Mouse (Mus musculus) midbrain, embryonic 14.5 days (tissue): ENCODE results near the gene Eif2ak4. TPM values are rescaled to one million over a fixed set of nuclear protein-coding genes. Genes with fewer than 3 reads are reported as not detected.

ENCODE experiments used
- ATAC-seq: fragments of 200-750 bp; cut with Nextera tagmentation; 2 replicates; pipeline ENCODE4 v1.8.0; 2017; ENCODE audit warnings: moderate number of reproducible peaks, moderate library complexity; ENCODE audit not compliant: low FRiP score, low TSS enrichment
- DNase-seq: peaks from one replicate; pipeline ENCODE4 v3.0.0-alpha.2; 2015
- H3K27ac ChIP-seq: fragments of 300-500 bp; sonication (generic); replicated peaks from 2 replicates; pipeline ENCODE4 v1.5.1; 2014; ENCODE audit warnings: mild to moderate bottlenecking, low read depth, low read length, moderate library complexity
- H3K27me3 ChIP-seq: fragments of 300-500 bp; sonication (generic); 2 replicates; pipeline ENCODE4 v1.6.1; 2014; ENCODE audit warnings: low read length, control low read depth, mixed read lengths; ENCODE audit not compliant: control insufficient read depth, insufficient read depth
- H3K36me3 ChIP-seq: fragments of 300-500 bp; sonication (generic); 2 replicates; pipeline ENCODE4 v1.6.1; 2014; ENCODE audit warnings: low read length, control low read depth; ENCODE audit not compliant: control insufficient read depth, insufficient read depth
- H3K4me1 ChIP-seq: fragments of 300-500 bp; sonication (generic); 2 replicates; pipeline ENCODE4 v1.6.1; 2014; ENCODE audit warnings: mild to moderate bottlenecking, antibody characterized with exemption, low read length, control low read depth; ENCODE audit not compliant: control insufficient read depth, insufficient read depth
- H3K4me2 ChIP-seq: fragments of 300-500 bp; sonication (generic); 2 replicates; pipeline ENCODE4 v1.6.1; 2014; ENCODE audit warnings: mild to moderate bottlenecking, low read length, moderate library complexity
- H3K4me3 ChIP-seq: fragments of 300-500 bp; sonication (generic); replicated peaks from 2 replicates; pipeline ENCODE4 v1.5.1; 2014; ENCODE audit warnings: low read depth, low read length
- H3K9ac ChIP-seq: fragments of 300-500 bp; sonication (generic); replicated peaks from 2 replicates; pipeline ENCODE4 v1.6.1; 2014; ENCODE audit warnings: mild to moderate bottlenecking, low read length, moderate library complexity
- H3K9me3 ChIP-seq: fragments of 300-500 bp; sonication (generic); 2 replicates; pipeline ENCODE4 v1.6.1; 2016; ENCODE audit warnings: low read length, control low read depth, mixed read lengths; ENCODE audit not compliant: control insufficient read depth
- WGBS: fragments of 180-500 bp; shearing (Covaris S2); extraction: QIAGEN DNeasy Blood & Tissue Kit; methylation state at CpG from one replicate; pipeline ENCODE4 v1.1.7; 2014; 5-methylcytosine and 5-hydroxymethylcytosine counted together
- polyA plus RNA-seq: library from polyadenylated mRNA; unstranded; fragments of >200 nt; fragmentation: Nextera tagmentation; extraction: Ambion mirVana; gene quantifications from 2 replicates; pipeline ENCODE4 v1.2.1, GENCODE M21; 2014

Eif2ak4 gene
- polyA plus RNA-seq, 1 experiment from 2014 or later, result 10.2 TPM

- no peak overlapping the region for H3K4me3 ChIP-seq
- peaks cover 35% of the 10 kb centered on the region for H3K36me3 ChIP-seq
- no peak overlapping the region for H3K4me2 ChIP-seq
- ATAC-seq (no peak), DNase-seq (no peak)
- H3K27ac ChIP-seq, result no peak overlapping the region
- H3K9me3 ChIP-seq, result no peaks in the 10 kb centered on the region
- H3K4me1 ChIP-seq, result no peaks in the 10 kb centered on the region
- 91% methylated on average over 11 of the region's 11 CpGs for WGBS
- H3K9ac ChIP-seq, result no peak overlapping the region
- no peaks in the 10 kb centered on the region for H3K27me3 ChIP-seq
Measured at GRCm38 (mm10) chr2:118412821-118413220, 24.4 kb downstream of the Eif2ak4 start.

DNA sequence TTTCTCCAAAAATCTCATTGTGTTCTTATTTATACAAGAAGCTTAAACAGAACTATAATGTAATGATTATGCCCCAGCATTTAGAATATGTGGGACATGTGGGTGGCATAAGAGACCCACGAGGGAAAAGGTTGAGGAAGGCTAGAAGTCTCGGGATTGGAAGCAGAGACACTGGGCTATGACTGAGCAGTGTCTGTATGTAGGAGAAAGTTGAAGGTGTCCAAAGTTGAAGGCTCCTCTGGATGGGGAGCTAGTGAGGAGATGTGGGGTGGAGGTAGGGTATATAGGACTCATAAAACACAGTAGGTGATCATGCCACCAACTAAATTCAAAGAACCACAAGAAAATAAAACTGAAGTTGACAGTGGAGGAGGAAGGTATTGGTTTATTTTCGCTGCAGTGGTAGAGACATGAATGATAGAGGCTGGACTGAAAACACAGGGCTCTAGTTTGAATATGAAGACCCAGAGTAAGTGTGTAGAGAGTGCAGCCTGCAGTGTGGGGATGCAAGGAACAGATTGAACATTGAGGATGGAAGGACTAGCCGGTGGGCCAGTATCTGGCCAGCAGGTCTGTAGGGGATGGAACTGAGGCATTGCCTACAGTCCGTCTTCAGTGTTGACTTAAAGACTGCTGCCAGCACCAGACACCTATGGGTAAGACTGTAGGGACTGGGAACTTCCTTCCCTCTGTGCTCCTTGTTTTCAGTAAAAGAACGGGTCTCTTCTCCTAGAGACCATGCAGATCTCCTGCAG, 27.4 kb downstream of the Eif2ak4 start:
- H3K4me1 ChIP-seq, result no peaks in the 10 kb centered on the region
- ATAC-seq (no peak), DNase-seq (no peak)
- H3K27ac ChIP-seq, result no peak overlapping the region
- H3K36me3 ChIP-seq, result peaks cover 49% of the 10 kb centered on the region
- no peaks in the 10 kb centered on the region for H3K27me3 ChIP-seq
- H3K9ac ChIP-seq, result no peak overlapping the region
- no peaks in the 10 kb centered on the region for H3K9me3 ChIP-seq
- WGBS, result 96% methylated on average over 6 of the region's 6 CpGs
- H3K4me3 ChIP-seq, result no peak overlapping the region
- no peak overlapping the region for H3K4me2 ChIP-seq

GRCm38 (mm10) chr2:118418076-118418475, 29.7 kb downstream of the Eif2ak4 start:
- Histone ChIP-seq H3K4me2 (no peak overlapping the region), H3K9me3 (no peaks in the 10 kb centered on the region), H3K27me3 (no peaks in the 10 kb centered on the region), H3K36me3 (peaks cover 51% of the 10 kb centered on the region), H3K4me1 (no peaks in the 10 kb centered on the region), H3K27ac (no peak overlapping the region), H3K4me3 (no peak overlapping the region), H3K9ac (no peak overlapping the region)
- no peak for ATAC-seq
- DNase-seq, result no peak
- WGBS, result 94% methylated on average over 4 of the region's 4 CpGs

DNA sequence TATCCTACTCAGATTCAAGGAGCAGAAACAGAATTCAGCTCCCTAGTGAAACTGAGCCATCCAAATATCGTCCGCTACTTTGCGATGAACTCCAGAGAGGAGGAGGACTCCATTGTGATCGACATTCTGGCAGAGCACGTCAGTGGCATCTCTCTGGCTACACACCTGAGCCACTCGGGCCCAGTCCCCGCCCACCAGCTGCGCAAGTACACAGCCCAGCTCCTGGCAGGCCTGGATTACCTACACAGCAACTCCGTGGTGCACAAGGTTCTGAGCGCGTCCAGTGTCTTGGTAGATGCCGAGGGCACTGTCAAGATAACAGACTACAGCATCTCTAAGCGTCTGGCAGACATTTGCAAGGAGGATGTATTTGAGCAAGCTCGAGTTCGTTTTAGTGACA, 33.5 kb downstream of the Eif2ak4 start:
- no peaks in the 10 kb centered on the region for H3K27me3 ChIP-seq
- H3K4me2 ChIP-seq, result no peak overlapping the region
- no peaks in the 10 kb centered on the region for H3K4me1 ChIP-seq
- no peak overlapping the region for H3K4me3 ChIP-seq
- DNase-seq (no peak), ATAC-seq (no peak)
- no peaks in the 10 kb centered on the region for H3K9me3 ChIP-seq
- H3K36me3 ChIP-seq, result peaks cover 41% of the 10 kb centered on the region
- 92% methylated on average over 15 of the region's 15 CpGs for WGBS
- no peak overlapping the region for H3K9ac ChIP-seq
- H3K27ac ChIP-seq, result no peak overlapping the region

- 90% methylated on average over 8 of the region's 8 CpGs for WGBS
- no peak overlapping the region for H3K4me2 ChIP-seq
- ATAC-seq, result no peak
Measured at GRCm38 (mm10) chr2:118422385-118422784, 34.0 kb downstream of the Eif2ak4 start.

GRCm38 (mm10) chr2:118428296-118428695, 39.9 kb downstream of the Eif2ak4 start:
- 83% methylated on average over 6 of the region's 6 CpGs for WGBS
- peaks cover 33% of the 10 kb centered on the region for H3K36me3 ChIP-seq
- H3K4me1 ChIP-seq, result no peaks in the 10 kb centered on the region
- no peaks in the 10 kb centered on the region for H3K9me3 ChIP-seq
- H3K4me2 ChIP-seq, result no peak overlapping the region
- H3K4me3 ChIP-seq, result no peak overlapping the region
- no peak overlapping the region for H3K27ac ChIP-seq
- ATAC-seq (no peak), DNase-seq (no peak)
- H3K9ac ChIP-seq, result no peak overlapping the region
- no peaks in the 10 kb centered on the region for H3K27me3 ChIP-seq

More at GRCm38 (mm10) chr2:118422385-118422784, 34.0 kb downstream of the Eif2ak4 start:
- no peaks in the 10 kb centered on the region for H3K9me3 ChIP-seq
- H3K36me3 ChIP-seq, result peaks cover 40% of the 10 kb centered on the region
- H3K27me3 ChIP-seq, result no peaks in the 10 kb centered on the region
- no peak overlapping the region for H3K9ac ChIP-seq
- H3K4me1 ChIP-seq, result no peaks in the 10 kb centered on the region
- H3K27ac ChIP-seq, result no peak overlapping the region
- H3K4me3 ChIP-seq, result no peak overlapping the region
- no peak for DNase-seq

DNA sequence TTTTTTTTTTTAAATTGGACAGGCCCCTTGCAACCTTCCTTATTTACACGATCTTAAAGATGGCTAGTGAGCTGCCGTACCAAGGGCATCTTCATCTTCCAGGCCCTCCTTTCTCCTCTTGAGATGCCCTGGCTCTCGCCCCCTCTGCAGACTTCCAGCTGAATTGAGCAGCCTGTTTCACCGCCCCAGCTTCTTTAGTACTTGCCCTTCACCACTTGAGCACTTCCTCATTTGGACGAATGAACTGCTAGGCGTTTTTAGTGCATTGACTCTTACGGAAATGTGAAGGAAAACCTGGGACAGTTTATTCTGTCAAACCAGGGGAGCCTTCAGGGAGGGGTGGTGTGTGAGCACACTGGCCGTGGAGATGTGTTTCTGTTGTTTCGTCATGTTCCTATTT, 40.9 kb downstream of the Eif2ak4 start:
- 93% methylated on average over 9 of the region's 9 CpGs for WGBS
- Histone ChIP-seq H3K27me3 (no peaks in the 10 kb centered on the region), H3K4me3 (no peak overlapping the region), H3K4me1 (no peaks in the 10 kb centered on the region), H3K4me2 (no peak overlapping the region), H3K27ac (no peak overlapping the region), H3K36me3 (peaks cover 38% of the 10 kb centered on the region), H3K9me3 (no peaks in the 10 kb centered on the region), H3K9ac (no peak overlapping the region)
- ATAC-seq (no peak), DNase-seq (no peak)

GRCm38 (mm10) chr2:118430630-118431029, 42.2 kb downstream of the Eif2ak4 start:
- no peak overlapping the region for H3K4me2 ChIP-seq
- no peak overlapping the region for H3K27ac ChIP-seq
- H3K4me3 ChIP-seq, result no peak overlapping the region
- H3K9ac ChIP-seq, result no peak overlapping the region
- no peaks in the 10 kb centered on the region for H3K27me3 ChIP-seq
- WGBS, result 84% methylated on average over 16 of the region's 16 CpGs
- ATAC-seq (no peak), DNase-seq (no peak)
- no peaks in the 10 kb centered on the region for H3K4me1 ChIP-seq
- no peaks in the 10 kb centered on the region for H3K9me3 ChIP-seq
- H3K36me3 ChIP-seq, result peaks cover 49% of the 10 kb centered on the region

DNA sequence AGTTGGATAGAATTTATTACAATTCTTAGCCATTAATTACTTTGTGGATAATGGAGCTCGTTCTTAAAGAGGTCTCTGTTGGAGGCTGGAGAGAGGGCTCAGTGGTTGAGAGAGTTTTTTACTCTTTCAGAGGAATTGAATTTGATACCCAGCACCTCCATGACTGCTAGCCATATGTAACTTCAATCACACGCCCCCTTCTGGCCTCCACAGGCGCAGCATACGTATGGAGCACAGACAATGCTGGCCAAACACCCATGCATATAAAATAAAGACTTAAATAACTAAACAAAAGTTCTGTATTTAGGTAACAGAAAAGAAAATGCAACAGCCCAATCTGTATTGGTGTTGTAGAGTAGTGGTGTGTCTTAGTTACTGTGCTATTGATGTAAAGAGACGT, 43.2 kb downstream of the Eif2ak4 start:
- Histone ChIP-seq H3K27me3 (no peaks in the 10 kb centered on the region), H3K9ac (no peak overlapping the region), H3K4me3 (no peak overlapping the region), H3K9me3 (no peaks in the 10 kb centered on the region), H3K4me2 (no peak overlapping the region), H3K36me3 (peaks cover 56% of the 10 kb centered on the region), H3K27ac (no peak overlapping the region), H3K4me1 (no peaks in the 10 kb centered on the region)
- ATAC-seq, result no peak
- 67% methylated on average over 5 of the region's 5 CpGs for WGBS
- peak; percentile 60 for DNase-seq
